Mouse (Mus musculus): ENCODE measurements around the gene Cdh26. TPM values are rescaled to one million over a fixed set of nuclear protein-coding genes. Genes with fewer than 3 reads are reported as not detected.

The Cdh26 gene
- polyA plus RNA-seq, 1 experiment from 2014 or later: 0.13 TPM

GRCm38 (mm10) chr2:178421603-178422002, 8.7 kb upstream of the Cdh26 start:
- WGBS (ENCODE audit: insufficient replicate concordance): 65% methylated on average over 6 of the region's 6 CpGs
- no peak overlapping the region for H3K27ac ChIP-seq (ENCODE audit: low read depth)
- H3K4me2 ChIP-seq (ENCODE audit: low read depth, low read length): no peak overlapping the region
- no peaks in the 10 kb centered on the region for H3K9me3 ChIP-seq (ENCODE audit: low read length)
- no peak overlapping the region for H3K4me3 ChIP-seq (ENCODE audit: low read depth, low read length)
- H3K27me3 ChIP-seq (ENCODE audit: insufficient read depth, low read length): no peaks in the 10 kb centered on the region
- ATAC-seq (no peak), DNase-seq (peak; percentile 10)
- no peaks in the 10 kb centered on the region for H3K36me3 ChIP-seq (replicated peaks; ENCODE audit: insufficient read depth, low read length)
- H3K9ac ChIP-seq (replicated peaks): no peak overlapping the region
- H3K4me1 ChIP-seq (ENCODE audit: insufficient read depth): no peaks in the 10 kb centered on the region
- no peak for TF ChIP-seq EP300 (IDR thresholded peaks at IDR 0.05; ENCODE audit: low read depth)
- TF ChIP-seq CTCF (IDR thresholded peaks at IDR 0.05; ENCODE audit: low read depth): no peak

GRCm38 (mm10) chr2:178422186-178422585, 8.1 kb upstream of the Cdh26 start:
- Histone ChIP-seq H3K36me3 (replicated peaks; ENCODE audit: insufficient read depth, low read length) (no peaks in the 10 kb centered on the region), H3K9ac (replicated peaks) (no peak overlapping the region), H3K9me3 (ENCODE audit: low read length) (no peaks in the 10 kb centered on the region), H3K4me1 (ENCODE audit: insufficient read depth) (no peaks in the 10 kb centered on the region), H3K27me3 (ENCODE audit: insufficient read depth, low read length) (no peaks in the 10 kb centered on the region), H3K27ac (ENCODE audit: low read depth) (no peak overlapping the region), H3K4me2 (ENCODE audit: low read depth, low read length) (no peak overlapping the region), H3K4me3 (ENCODE audit: low read depth, low read length) (no peak overlapping the region)
- WGBS (ENCODE audit: insufficient replicate concordance): 37% methylated on average over 3 of the region's 3 CpGs
- TF ChIP-seq EP300 (IDR thresholded peaks at IDR 0.05; ENCODE audit: low read depth) (no peak), CTCF (IDR thresholded peaks at IDR 0.05; ENCODE audit: low read depth) (no peak)
- ATAC-seq (no peak), DNase-seq (peak; percentile 4)

- no peaks in the 10 kb centered on the region for H3K4me1 ChIP-seq (ENCODE audit: insufficient read depth)
- H3K36me3 ChIP-seq (replicated peaks; ENCODE audit: insufficient read depth, low read length): no peaks in the 10 kb centered on the region
- H3K27me3 ChIP-seq (ENCODE audit: insufficient read depth, low read length): no peaks in the 10 kb centered on the region
- no peaks in the 10 kb centered on the region for H3K9me3 ChIP-seq (ENCODE audit: low read length)
- DNase-seq (peak; percentile 2), ATAC-seq (no peak)
- WGBS (ENCODE audit: insufficient replicate concordance): 67% methylated on average over 5 of the region's 5 CpGs
- H3K9ac ChIP-seq (replicated peaks): no peak overlapping the region
- H3K27ac ChIP-seq (ENCODE audit: low read depth): no peak overlapping the region
- TF ChIP-seq EP300 (IDR thresholded peaks at IDR 0.05; ENCODE audit: low read depth): no peak
- TF ChIP-seq CTCF (IDR thresholded peaks at IDR 0.05; ENCODE audit: low read depth): no peak
- H3K4me3 ChIP-seq (ENCODE audit: low read depth, low read length): no peak overlapping the region
- no peak overlapping the region for H3K4me2 ChIP-seq (ENCODE audit: low read depth, low read length)
These were observed 7.1 kb upstream of the Cdh26 start for GRCm38 (mm10) chr2:178423223-178423622.

DNA sequence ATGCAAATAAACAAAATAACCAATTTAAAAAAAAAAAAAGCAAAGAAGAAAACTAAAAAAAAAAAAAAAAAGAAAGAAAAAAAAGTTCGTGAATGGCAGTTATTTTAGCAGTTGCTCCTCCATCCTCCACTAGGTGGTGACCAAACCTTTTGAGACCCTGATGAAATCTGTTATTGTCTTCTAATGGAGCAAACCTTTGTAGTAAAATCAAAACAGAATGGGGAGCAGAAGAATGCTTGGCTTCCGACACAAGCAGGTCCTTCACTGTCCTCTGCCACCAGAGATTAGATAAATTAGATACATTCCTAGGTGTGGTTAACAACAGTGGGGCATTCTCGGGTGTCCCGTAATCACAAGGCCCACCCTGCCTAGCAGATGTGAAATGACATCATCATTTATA, 4.1 kb upstream of the Cdh26 start:
- TF ChIP-seq CTCF (IDR thresholded peaks at IDR 0.05; ENCODE audit: low read depth): peak; percentile 57
- no peak for TF ChIP-seq EP300 (IDR thresholded peaks at IDR 0.05; ENCODE audit: low read depth)
- Histone ChIP-seq H3K36me3 (replicated peaks; ENCODE audit: insufficient read depth, low read length) (no peaks in the 10 kb centered on the region), H3K9ac (replicated peaks) (no peak overlapping the region), H3K27me3 (ENCODE audit: insufficient read depth, low read length) (no peaks in the 10 kb centered on the region), H3K4me3 (ENCODE audit: low read depth, low read length) (no peak overlapping the region), H3K9me3 (ENCODE audit: low read length) (no peaks in the 10 kb centered on the region), H3K4me2 (ENCODE audit: low read depth, low read length) (no peak overlapping the region), H3K27ac (ENCODE audit: low read depth) (no peak overlapping the region), H3K4me1 (ENCODE audit: insufficient read depth) (0 out of 2 replicates have a peak, but pooled peaks cover 3% of the 10 kb centered on the region)
- ATAC-seq (no peak), DNase-seq (peak; percentile 13)
- WGBS (ENCODE audit: insufficient replicate concordance): 39% methylated on average over 4 of the region's 4 CpGs

DNA sequence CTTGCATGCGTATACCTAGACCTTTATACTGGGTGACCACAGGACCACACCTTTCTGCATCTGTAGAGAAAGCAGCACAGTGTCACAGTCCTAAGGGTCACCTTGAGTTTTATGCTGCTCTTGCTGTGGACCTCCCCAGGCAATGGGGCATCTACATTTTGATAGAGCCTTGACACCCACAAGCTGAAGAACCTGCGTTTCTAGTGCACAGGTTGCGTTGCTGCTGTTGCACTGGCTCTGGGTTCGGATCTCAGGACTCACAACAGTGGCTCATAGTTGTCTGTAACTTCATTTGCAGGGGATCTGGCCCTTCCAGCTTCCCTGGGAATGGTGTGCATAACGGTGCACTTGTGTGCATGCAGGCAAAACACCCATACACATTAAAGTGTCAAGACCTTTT, 3.1 kb upstream of the Cdh26 start:
- Histone ChIP-seq H3K4me2 (ENCODE audit: low read depth, low read length) (no peak overlapping the region), H3K27me3 (ENCODE audit: insufficient read depth, low read length) (no peaks in the 10 kb centered on the region), H3K9me3 (ENCODE audit: low read length) (no peaks in the 10 kb centered on the region), H3K9ac (replicated peaks) (no peak overlapping the region), H3K27ac (ENCODE audit: low read depth) (no peak overlapping the region), H3K36me3 (replicated peaks; ENCODE audit: insufficient read depth, low read length) (no peaks in the 10 kb centered on the region), H3K4me1 (ENCODE audit: insufficient read depth) (0 out of 2 replicates have a peak, but pooled peaks cover 3% of the 10 kb centered on the region), H3K4me3 (ENCODE audit: low read depth, low read length) (no peak overlapping the region)
- no peak for TF ChIP-seq EP300 (IDR thresholded peaks at IDR 0.05; ENCODE audit: low read depth)
- TF ChIP-seq CTCF (IDR thresholded peaks at IDR 0.05; ENCODE audit: low read depth): no peak
- 75% methylated on average over 5 of the region's 5 CpGs for WGBS (ENCODE audit: insufficient replicate concordance)
- DNase-seq (no peak), ATAC-seq (no peak)

DNA sequence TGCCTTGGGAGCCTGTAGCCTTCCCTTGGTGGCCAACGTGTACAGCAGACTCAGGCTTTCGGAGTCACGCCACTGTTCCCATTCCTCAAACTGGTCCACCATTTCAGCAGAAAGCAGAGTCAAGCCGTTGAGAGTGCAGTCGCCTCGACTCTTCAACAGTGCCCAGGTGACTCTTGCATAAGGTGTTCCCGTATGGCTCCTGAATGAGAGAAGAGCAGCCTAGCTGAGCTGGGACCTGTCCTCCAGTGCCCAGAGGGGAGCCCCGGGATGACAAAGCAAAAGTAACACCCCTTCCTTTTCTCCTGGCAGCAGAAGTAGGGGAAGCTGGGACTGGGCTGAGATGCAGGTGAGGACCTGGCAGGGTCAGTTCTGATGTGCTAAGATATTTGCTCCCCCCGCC, 2.1 kb upstream of the Cdh26 start:
- Histone ChIP-seq H3K9me3 (ENCODE audit: low read length) (no peaks in the 10 kb centered on the region), H3K4me2 (ENCODE audit: low read depth, low read length) (no peak overlapping the region), H3K27ac (ENCODE audit: low read depth) (no peak overlapping the region), H3K4me1 (ENCODE audit: insufficient read depth) (0 out of 2 replicates have a peak, but pooled peaks cover 3% of the 10 kb centered on the region), H3K4me3 (ENCODE audit: low read depth, low read length) (no peak overlapping the region), H3K27me3 (ENCODE audit: insufficient read depth, low read length) (no peaks in the 10 kb centered on the region), H3K9ac (replicated peaks) (no peak overlapping the region), H3K36me3 (replicated peaks; ENCODE audit: insufficient read depth, low read length) (no peaks in the 10 kb centered on the region)
- ATAC-seq (no peak), DNase-seq (no peak)
- TF ChIP-seq CTCF (IDR thresholded peaks at IDR 0.05; ENCODE audit: low read depth) (no peak), EP300 (IDR thresholded peaks at IDR 0.05; ENCODE audit: low read depth) (no peak)
- 59% methylated on average over 9 of the region's 9 CpGs for WGBS (ENCODE audit: insufficient replicate concordance)

GRCm38 (mm10) chr2:178428676-178429075, 1.7 kb upstream of the Cdh26 start:
- no peak for DNase-seq
- H3K36me3 ChIP-seq (replicated peaks; ENCODE audit: insufficient read depth, low read length): no peaks in the 10 kb centered on the region
- H3K9ac ChIP-seq (replicated peaks): no peak overlapping the region
- no peak overlapping the region for H3K4me3 ChIP-seq (ENCODE audit: low read depth, low read length)
- TF ChIP-seq CTCF (IDR thresholded peaks at IDR 0.05; ENCODE audit: low read depth) (no peak), EP300 (IDR thresholded peaks at IDR 0.05; ENCODE audit: low read depth) (no peak)
- H3K27ac ChIP-seq (ENCODE audit: low read depth): no peak overlapping the region
- H3K4me1 ChIP-seq (ENCODE audit: insufficient read depth): 0 out of 2 replicates have a peak, but pooled peaks cover 3% of the 10 kb centered on the region
- no peak overlapping the region for H3K4me2 ChIP-seq (ENCODE audit: low read depth, low read length)
- ATAC-seq: no peak
- H3K9me3 ChIP-seq (ENCODE audit: low read length): no peaks in the 10 kb centered on the region
- no peaks in the 10 kb centered on the region for H3K27me3 ChIP-seq (ENCODE audit: insufficient read depth, low read length)
- 75% methylated on average over 4 of the region's 4 CpGs for WGBS (ENCODE audit: insufficient replicate concordance)

Measured in liver, postnatal 0 days (tissue).